In the genomic region with DNA sequence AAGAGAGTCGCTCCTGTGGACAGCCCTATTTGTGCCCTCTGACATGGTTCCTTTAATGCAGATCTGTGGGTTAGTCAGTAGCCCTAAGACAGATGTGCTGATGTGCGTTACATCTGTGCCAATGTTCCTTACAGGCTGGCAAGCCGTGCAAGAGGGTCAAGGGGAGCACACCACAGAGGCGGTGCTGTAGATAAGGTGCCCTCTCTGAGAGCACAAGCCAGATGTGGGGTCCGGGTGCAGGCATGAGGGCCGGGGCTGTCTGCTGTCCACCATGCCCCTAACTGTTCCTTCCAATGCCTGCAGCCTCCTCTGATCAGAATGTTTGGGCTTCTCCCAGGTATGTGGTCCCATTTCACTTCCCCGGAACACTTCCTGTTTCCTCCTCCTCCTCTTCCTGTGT, we compare ENCODE assay signal across 12 mouse cellular contexts. TPM values are rescaled to one million over a fixed set of nuclear protein-coding genes. Genes with fewer than 3 reads are reported as not detected.
DNase-seq lines count a peak whose midpoint lies in the region; ATAC-seq lines count a peak whose summit lies in the region.
"Had no signal": no experiment of that assay in that cellular context is flagged by ENCODE, and none has a peak within 500 bp of the region (broad histone marks: within the 10 kb centered on the region; RNA-seq: fewer than 3 reads in every experiment).

No protein-coding gene starts in this region.

- no peaks in the 10 kb centered on the region for H3K36me3 ChIP-seq in heart, embryonic 16.5 days (ENCODE audit: control insufficient read depth, insufficient read depth)
- H3K36me3 ChIP-seq in neural tube, embryonic 13.5 days, result peaks cover 6% of the 10 kb centered on the region
- no peaks in the 10 kb centered on the region for H3K36me3 ChIP-seq in intestine, embryonic 15.5 days

- intact Hi-C loops in heart, postnatal 36 days (cut with DNase I), result loop anchor here (5.0 kb wide), 1 partner anchor 138 kb away; a partner anchor contains a TSS

- H3K9ac ChIP-seq in heart, embryonic 16.5 days (ENCODE audit: low read length), result no peak overlapping the region; the same call in 1 of the 2 replicates
- H3K9ac ChIP-seq in neural tube, embryonic 13.5 days, result no peak overlapping the region
- no peak overlapping the region for H3K9ac ChIP-seq in intestine, embryonic 15.5 days

- peaks cover 17% of the 10 kb centered on the region for H3K4me1 ChIP-seq in heart, embryonic 16.5 days (ENCODE audit: control insufficient read depth, insufficient read depth, low read length)
- peaks cover 30% of the 10 kb centered on the region for H3K4me1 ChIP-seq in neural tube, embryonic 13.5 days (replicated peaks)
- peaks cover 7% of the 10 kb centered on the region; the same call in 1 of the 2 replicates for H3K4me1 ChIP-seq in intestine, embryonic 15.5 days (replicated peaks)

- no peaks in the 10 kb centered on the region for H3K27me3 ChIP-seq in heart, embryonic 16.5 days (ENCODE audit: control insufficient read depth, insufficient read depth, low read length)
- H3K27me3 ChIP-seq in neural tube, embryonic 13.5 days, result no peaks in the 10 kb centered on the region
- H3K27me3 ChIP-seq in intestine, embryonic 15.5 days (replicated peaks), result no peaks in the 10 kb centered on the region

- H3K4me3 ChIP-seq in heart, embryonic 16.5 days (ENCODE audit: low read length), result no peak overlapping the region
- no peak overlapping the region for H3K4me3 ChIP-seq in neural tube, embryonic 13.5 days
- H3K4me3 ChIP-seq in intestine, embryonic 15.5 days (replicated peaks), result no peak overlapping the region

- H3K9me3 ChIP-seq in heart, embryonic 16.5 days (replicated peaks; ENCODE audit: control insufficient read depth, low read length), result no peaks in the 10 kb centered on the region; the same call in 1 of the 2 replicates
- H3K9me3 ChIP-seq in neural tube, embryonic 13.5 days, result no peaks in the 10 kb centered on the region
- no peaks in the 10 kb centered on the region for H3K9me3 ChIP-seq in intestine, embryonic 15.5 days

- DNase-seq in heart, postnatal 36 days, result no peak
- no peak for DNase-seq in neural tube, embryonic 10.5 days (ENCODE audit: extremely low spot score, low spot score)
- no peak for DNase-seq in retina, embryonic 14.5 days (ENCODE audit: low spot score)
- DNase-seq in B cell, adult 2 months, result no peak
- DNase-seq: adrenal gland, adult 8-10 months; cerebellum, postnatal 10 days; gastrocnemius, postnatal 10 days; layer of hippocampus, postnatal 36 days had no signal

- 43% methylated on average over 7 of the region's 7 CpGs for WGBS in heart, embryonic 16.5 days
- 73% methylated on average over 7 of the region's 7 CpGs for WGBS in neural tube, embryonic 13.5 days
- 64% methylated on average over 7 of the region's 7 CpGs for WGBS in intestine, embryonic 15.5 days

- peak overlapping the region; percentile 28 for H3K4me2 ChIP-seq in heart, embryonic 16.5 days (ENCODE audit: low read depth, low read length)
- peak overlapping the region; percentile 35 for H3K4me2 ChIP-seq in neural tube, embryonic 13.5 days
- H3K4me2 ChIP-seq in intestine, embryonic 15.5 days (replicated peaks), result peak overlapping the region; percentile 25

- no peak for ATAC-seq in heart, embryonic 16.5 days (replicated peaks; ENCODE audit: extremely low read depth, insufficient read depth, low FRiP score)
- ATAC-seq in neural tube, embryonic 13.5 days (ENCODE audit: low read depth), result peak; percentile 29; the same call in 1 of the 2 replicates
- no peak for ATAC-seq in intestine, embryonic 15.5 days
- ATAC-seq in erythroblast, adult 5-6 weeks (replicated peaks; ENCODE audit: low FRiP score, poor library complexity, severe bottlenecking), result no peak

- H3K27ac ChIP-seq in heart, embryonic 16.5 days (ENCODE audit: low read length), result peak overlapping the region; percentile 65
- H3K27ac ChIP-seq in neural tube, embryonic 13.5 days (replicated peaks), result peak overlapping the region; percentile 77
- peak overlapping the region; percentile 54; the same call in 1 of the 2 replicates for H3K27ac ChIP-seq in intestine, embryonic 15.5 days

RNA-seq across cellular contexts. Expression of a gene that starts 36.4 kb away (rescaled TPM):
- 39.8 and 44.0 TPM in 2 replicates for polyA plus RNA-seq in heart, embryonic 16.5 days (2015; fragmentation: Nextera tagmentation; extraction: Ambion mirVana)
- 1 to 10 TPM; 8.3 to 8.7 TPM for total RNA-seq in heart, postnatal 36 days (2021)
- polyA plus RNA-seq in neural tube, embryonic 13.5 days (2015; fragmentation: Nextera tagmentation; extraction: Ambion mirVana), result 60.3 and 67.3 TPM in 2 replicates
- 40.4 and 40.5 TPM in 2 replicates for polyA plus RNA-seq in intestine, embryonic 15.5 days (2015; fragmentation: Nextera tagmentation; extraction: Ambion mirVana)
- total RNA-seq in erythroblast, adult 5-6 weeks (2015; ENCODE audit: low replicate concordance), result 4.2 and 11.1 TPM in 2 replicates
- total RNA-seq in erythroblast, adult 5-6 weeks (2017; ENCODE audit: low replicate concordance), result 7.0 and 14.1 TPM in 2 replicates

RNA-seq across cellular contexts. Expression of a gene that starts 40.7 kb away (rescaled TPM):
- polyA plus RNA-seq in heart, embryonic 16.5 days (2015; fragmentation: Nextera tagmentation; extraction: Ambion mirVana), result 7.0 and 8.0 TPM in 2 replicates
- 1 to 10 TPM; 5.6 to 6.4 TPM for total RNA-seq in heart, postnatal 36 days (2021)
- 12.9 and 14.8 TPM in 2 replicates for polyA plus RNA-seq in neural tube, embryonic 13.5 days (2015; fragmentation: Nextera tagmentation; extraction: Ambion mirVana)
- polyA plus RNA-seq in intestine, embryonic 15.5 days (2015; fragmentation: Nextera tagmentation; extraction: Ambion mirVana), result 4.9 and 6.6 TPM in 2 replicates
- 2.5 and 3.7 TPM in 2 replicates for total RNA-seq in erythroblast, adult 5-6 weeks (2015; ENCODE audit: low replicate concordance)
- 2.1 and 2.5 TPM in 2 replicates for total RNA-seq in erythroblast, adult 5-6 weeks (2017; ENCODE audit: low replicate concordance)
